Mouse (Mus musculus) layer of hippocampus, postnatal 14 days (tissue): Measurements from ENCODE around the gene Sh2d6. TPM values are rescaled to one million over a fixed set of nuclear protein-coding genes. Genes with fewer than 3 reads are reported as not detected.
A peak's percentile ranks its signal among the peaks of the same experiment; 100 is the strongest.

Experiments used
- DNase-seq, 2 experiments: peaks; one replicate each; pipeline ENCODE4 v3.0.0; 2021 to 2022; ENCODE audit warnings: low spot score in 2 of 2, mixed read lengths in 1 of 2
- long read RNA-seq, 2 experiments: library from polyadenylated mRNA; stranded (forward); transcript quantifications; one replicate each; pipeline ENCODE4 v2.0.0; 2021
- total RNA-seq, 2 experiments: library from RNA; stranded (reverse); gene quantifications; 2 replicates each; pipeline ENCODE4 v1.2.3; 2021

Sh2d6 gene
- total RNA-seq, result under 1 TPM; 0.41 to 0.83 TPM
- long read RNA-seq, experiment 1, result 0 reads
- long read RNA-seq, experiment 2, result 0 reads

DNA sequence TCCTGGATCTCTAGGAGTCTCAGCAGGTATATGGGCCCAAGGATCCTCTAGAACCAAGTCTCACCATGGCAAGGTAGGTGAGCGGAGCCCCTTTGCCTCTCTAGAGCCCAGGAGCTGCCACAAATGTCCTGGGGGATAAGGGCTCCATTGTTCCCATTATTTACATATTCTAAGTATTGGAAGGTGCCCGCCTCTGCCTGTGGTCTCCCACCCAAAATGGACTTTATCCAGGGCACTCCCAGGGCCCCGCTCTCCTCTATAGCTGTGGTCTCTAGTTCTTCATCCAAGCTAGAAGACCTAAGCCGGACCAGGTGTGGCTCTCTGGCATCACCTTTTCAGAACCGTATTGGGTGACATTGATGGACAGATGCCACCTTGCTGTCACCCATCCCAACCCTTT, at the start of gene Sh2d6:
TSS of gene Sh2d6 (minus strand) at position 101 of the 400 bp plus-strand sequence.
- DNase-seq, result no peak

DNA sequence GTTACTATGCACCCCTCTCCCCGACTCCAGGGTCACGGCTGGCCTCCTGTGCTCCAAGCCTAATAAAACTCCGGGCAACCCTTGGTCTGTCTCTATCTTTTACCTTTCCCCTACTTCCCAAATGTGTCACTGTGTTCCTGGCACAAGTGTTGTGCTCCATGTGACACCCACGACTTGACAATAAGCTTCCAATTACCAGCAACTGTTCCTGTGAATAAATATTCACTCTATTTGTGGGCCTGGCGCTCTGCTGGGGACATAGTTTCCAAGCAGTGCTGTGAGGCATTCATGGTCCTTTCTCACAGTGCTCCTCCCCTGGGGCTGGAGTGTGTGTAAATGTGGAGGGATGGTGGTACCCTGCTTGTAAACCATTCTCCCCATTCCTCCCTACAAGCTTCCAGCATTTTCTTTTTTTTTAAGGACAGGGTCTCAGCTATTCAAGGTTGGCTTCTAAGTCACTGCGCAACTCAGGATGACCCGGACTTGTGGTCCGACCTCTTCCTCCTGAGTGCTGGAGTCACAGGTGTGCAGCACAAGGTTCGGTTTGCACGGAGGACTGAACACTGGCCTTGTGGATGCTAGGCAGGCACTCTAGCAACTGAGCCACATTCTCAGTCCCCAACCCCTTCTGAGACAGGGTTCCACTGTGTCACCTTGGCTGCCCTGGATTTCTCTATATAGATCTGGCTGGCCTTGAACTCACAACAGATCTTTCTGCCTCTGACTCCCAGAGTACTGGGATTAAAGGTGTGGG, 49.3 kb upstream of the Sh2d6 start:
- peak in 1 of 2 experiments; percentile 74 for DNase-seq

- DNase-seq, result no peak
Measured at GRCm38 (mm10) chr6:72568736-72569135, 47.2 kb upstream of the Sh2d6 start.

GRCm38 (mm10) chr6:72567508-72567907, 46.0 kb upstream of the Sh2d6 start:
- DNase-seq, result no peak

- DNase-seq, result peak; percentile 90 to 94
Measured at GRCm38 (mm10) chr6:72566044-72566443, 44.5 kb upstream of the Sh2d6 start.

DNA sequence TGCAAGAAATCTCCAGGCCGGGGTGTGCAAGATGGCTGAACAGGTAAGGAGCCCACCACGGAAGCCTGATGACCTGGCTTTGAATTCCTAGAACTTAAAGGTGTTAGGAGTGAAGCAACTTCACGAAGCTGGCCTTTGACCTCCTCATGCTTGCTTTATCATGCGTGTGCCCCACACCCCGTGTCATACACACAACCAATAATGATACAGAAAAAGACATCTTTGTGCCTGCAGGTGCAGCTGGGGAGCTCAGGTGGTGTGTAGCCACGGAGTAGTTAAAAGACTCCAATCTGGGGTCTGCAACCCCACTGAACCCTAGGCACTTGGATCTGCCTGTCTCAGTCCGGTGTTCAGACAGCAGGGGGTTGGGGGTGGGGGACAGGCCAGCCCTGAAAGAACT, 44.0 kb upstream of the Sh2d6 start:
- no peak for DNase-seq

DNA sequence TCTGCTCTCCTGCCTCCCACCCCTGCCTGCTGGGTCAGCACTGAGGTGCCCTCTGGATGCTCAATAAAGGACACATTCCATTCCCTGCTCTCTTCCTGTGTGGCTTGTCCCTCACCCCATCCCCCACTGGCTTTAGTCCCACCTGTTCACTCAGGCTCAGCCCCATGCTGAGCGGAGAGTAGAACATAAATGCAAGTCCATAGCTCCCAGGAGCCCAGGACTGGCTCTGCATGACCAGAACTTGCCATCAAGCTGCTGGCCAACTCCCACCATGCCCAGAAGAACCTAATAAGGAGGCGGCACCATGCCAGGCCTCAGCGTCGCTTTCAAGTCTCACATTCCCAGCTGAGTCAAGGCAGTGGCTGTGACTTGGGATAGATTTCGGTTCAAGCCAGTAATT, 41.4 kb upstream of the Sh2d6 start:
- no peak for DNase-seq

DNA sequence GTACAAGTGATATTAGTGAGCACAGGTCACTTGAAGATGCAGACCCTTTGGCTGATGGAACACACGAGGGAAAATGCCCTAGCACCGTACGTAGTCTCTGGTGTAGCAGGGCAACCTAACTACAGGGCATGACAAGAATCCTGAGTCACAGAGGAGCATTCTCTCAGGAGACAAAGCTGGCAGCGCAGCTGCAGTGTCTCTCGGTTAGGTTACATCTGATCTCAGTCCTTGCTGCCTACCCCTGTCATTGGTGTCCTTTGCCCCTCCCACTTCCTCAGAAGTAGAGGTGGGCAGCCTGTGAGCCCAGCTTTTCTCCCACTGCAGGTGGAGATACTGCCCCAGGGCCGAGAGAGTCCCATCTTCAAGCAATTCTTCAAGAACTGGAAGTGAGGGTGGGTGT, 41.0 kb upstream of the Sh2d6 start:
- DNase-seq, result no peak

GRCm38 (mm10) chr6:72560801-72561200, 39.3 kb upstream of the Sh2d6 start:
- DNase-seq, result no peak

DNA sequence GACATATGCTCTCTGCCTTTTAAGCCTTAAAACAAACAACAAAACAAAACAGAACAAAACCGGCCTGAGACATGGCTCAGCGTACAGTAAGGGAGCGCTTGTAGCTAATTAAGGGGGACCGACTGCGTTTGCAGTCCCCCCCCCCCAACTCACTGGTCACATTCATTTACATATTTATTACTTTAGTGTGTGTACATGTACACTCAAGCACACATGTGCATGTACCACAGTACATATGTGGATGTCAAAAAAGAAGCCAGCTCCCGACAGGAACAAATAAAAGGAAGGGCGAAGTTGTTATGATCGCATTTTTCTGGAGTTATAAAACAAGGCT, 31.5 kb upstream of the Sh2d6 start:
- no peak for DNase-seq

DNA sequence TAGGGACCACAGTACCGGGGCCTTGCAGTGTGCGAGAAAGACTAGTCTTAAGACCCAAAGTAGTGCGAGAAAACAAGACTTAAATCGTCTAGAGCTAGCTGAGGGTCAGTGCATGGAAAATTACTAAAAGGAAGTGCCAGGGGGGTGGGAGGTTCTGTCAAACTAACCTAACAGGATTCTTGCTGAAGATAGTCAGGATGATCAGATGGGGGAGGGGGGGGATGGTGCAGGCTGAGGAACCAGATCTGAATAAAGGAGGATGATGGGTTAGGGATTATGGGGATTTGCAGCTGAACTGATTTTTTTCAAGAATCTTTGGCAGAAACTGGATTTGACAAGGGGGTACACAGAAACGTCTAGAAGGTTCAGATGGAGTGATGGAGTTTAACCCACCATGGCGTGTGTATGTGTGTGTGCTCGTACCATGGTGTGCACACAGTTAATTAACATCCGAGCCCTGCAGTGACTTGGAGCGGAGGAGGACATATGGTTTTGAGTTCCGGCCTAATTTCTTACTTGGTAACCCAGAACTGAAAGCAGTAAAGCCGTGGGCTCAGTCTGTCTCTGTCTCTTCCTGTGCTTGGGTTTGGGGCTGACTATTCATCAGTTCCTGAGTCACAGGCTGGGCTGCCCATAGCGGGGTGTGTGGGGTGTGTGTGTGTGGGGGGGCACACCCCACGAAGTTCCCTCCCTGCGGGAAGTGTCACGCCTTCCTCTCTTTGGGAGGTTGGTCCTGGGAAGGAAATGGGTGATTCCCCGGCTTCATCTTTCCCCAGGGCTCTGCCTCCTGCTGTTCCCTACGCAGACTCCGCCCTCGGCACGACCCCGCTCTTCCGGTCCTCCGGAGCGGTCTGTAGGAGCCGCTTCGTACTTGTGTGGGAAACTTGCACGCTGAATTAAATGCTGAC, 30.9 kb upstream of the Sh2d6 start:
- peak in 1 of 2 experiments; percentile 35 for DNase-seq

DNA sequence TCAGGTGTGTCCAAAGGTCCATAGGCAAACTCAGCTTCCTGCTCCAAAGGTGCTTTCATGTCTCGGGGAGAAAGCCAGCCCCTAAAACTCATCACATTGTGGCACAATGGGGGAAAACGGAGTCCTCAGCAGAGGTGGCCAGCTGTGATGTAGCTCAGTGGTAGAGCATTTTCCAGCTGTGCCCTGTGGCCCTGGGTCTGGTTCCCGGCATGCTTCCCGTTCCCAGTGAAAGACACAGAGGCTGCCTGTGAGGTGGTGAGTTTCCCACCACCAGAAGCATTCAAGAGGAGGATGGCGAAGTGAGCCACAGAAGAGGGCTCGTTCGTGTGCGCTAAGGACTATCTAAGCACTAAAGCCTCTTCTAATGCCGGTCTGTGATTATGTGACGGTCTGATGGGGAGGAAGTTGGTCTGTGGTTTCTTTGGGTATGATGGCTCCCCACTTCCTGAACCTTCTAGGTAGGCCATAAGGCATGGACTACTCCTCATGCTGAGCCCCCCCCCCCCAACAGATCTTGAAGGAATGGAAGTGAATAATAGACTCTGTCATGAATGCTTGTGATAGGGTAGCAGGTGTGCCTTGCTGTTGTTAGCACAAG, 29.1 kb upstream of the Sh2d6 start:
- no peak for DNase-seq

DNA sequence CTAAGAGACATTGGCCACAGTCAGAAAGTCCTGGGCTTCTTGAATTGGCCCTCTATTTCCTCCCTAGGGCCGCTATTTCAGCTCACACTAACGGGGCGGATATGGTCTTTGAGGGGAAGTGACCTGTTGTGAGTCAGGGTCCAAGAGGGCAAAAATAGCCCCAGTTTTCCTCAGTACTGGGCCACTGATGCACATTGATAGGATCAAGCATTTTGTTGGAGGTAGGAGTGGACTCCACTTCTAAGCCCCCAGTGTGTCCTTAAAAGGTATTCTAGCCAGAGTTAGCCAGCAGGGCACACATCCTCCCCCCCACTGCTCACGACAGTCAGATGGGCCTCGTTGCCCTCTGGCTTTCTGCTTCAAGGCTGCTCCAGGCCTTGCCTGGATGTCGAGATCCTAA, 28.5 kb upstream of the Sh2d6 start:
- DNase-seq, result no peak

GRCm38 (mm10) chr6:72549041-72549580, 27.6 kb upstream of the Sh2d6 start:
- DNase-seq, result no peak

- DNase-seq, result no peak
Measured at GRCm38 (mm10) chr6:72547862-72548261, 26.4 kb upstream of the Sh2d6 start.

DNA sequence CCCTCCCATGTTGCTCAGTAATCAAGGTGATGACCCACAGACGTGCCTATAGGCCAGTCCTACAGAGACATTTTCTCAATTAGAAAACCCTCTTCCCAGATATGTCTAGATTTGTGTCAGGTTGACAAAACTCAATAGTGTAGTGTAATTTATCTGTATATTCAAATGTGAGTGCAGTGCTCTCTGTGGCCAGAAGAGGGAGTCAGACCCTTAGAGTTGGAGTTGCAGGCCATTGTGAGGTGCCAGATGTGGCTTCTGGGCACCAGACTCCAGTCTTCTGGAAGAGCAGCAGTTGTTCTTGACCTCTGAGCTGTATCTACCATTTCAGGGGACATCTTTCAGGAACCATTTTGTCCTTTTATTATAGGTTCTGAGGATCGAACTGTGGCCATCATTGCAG, 25.6 kb upstream of the Sh2d6 start:
- no peak for DNase-seq

- DNase-seq, result no peak
Measured at GRCm38 (mm10) chr6:72545377-72545776, 23.9 kb upstream of the Sh2d6 start.

GRCm38 (mm10) chr6:72544283-72544987, 22.9 kb upstream of the Sh2d6 start, which contains the start of gene Capg:
Gene Capg, plus strand, starts transcription at chr6:72544391.
- DNase-seq, result no peak

- DNase-seq, result no peak
Measured at GRCm38 (mm10) chr6:72543265-72543850, 21.9 kb upstream of the Sh2d6 start.

GRCm38 (mm10) chr6:72538562-72539031, 17.1 kb upstream of the Sh2d6 start:
- peak; percentile 86 to 92 for DNase-seq
